Mouse (Mus musculus) embryonic facial prominence, embryonic 11.5 days (tissue): ENCODE results near the gene Rprml. TPM values are rescaled to one million over a fixed set of nuclear protein-coding genes. Genes with fewer than 3 reads are reported as not detected.
"Not testable (repeated sequence)": the region's sequence is repeated elsewhere in the genome, so short reads cannot be mapped to it uniquely, and the experiment has no call there.

Experiments used
- ATAC-seq: fragments of 200-750 bp; cut with Nextera tagmentation; replicated peaks from 2 replicates; pipeline ENCODE4 v1.8.0; 2017; ENCODE audit warnings: low read depth; ENCODE audit not compliant: insufficient number of reproducible peaks, low FRiP score, low TSS enrichment
- DNase-seq: peaks from one replicate; pipeline ENCODE4 v3.0.0-alpha.2; 2015; ENCODE audit warnings: low spot score
- H3K27ac ChIP-seq: fragments of 300-500 bp; sonication (generic); replicated peaks from 2 replicates; pipeline ENCODE4 v1.5.1; 2014; ENCODE audit warnings: mild to moderate bottlenecking, low read depth, low read length, control low read depth
- H3K27me3 ChIP-seq: fragments of 300-500 bp; sonication (generic); 2 replicates; pipeline ENCODE4 v1.6.1; 2014; ENCODE audit warnings: mild to moderate bottlenecking, low read length, moderate library complexity, mixed read lengths; ENCODE audit not compliant: control insufficient read depth, insufficient read depth
- H3K36me3 ChIP-seq: fragments of 300-500 bp; sonication (generic); replicated peaks from 2 replicates; pipeline ENCODE4 v1.6.1; 2014; ENCODE audit warnings: low read depth, mild to moderate bottlenecking, low read length, moderate library complexity, mixed read lengths; ENCODE audit not compliant: control insufficient read depth, insufficient read depth
- H3K4me1 ChIP-seq: fragments of 300-500 bp; sonication (generic); 2 replicates; pipeline ENCODE4 v1.6.1; 2014; ENCODE audit warnings: low read length, mixed read lengths; ENCODE audit not compliant: control insufficient read depth, insufficient read depth
- H3K4me2 ChIP-seq: fragments of 300-500 bp; sonication (generic); 2 replicates; pipeline ENCODE4 v1.6.1; 2014; ENCODE audit warnings: low read depth, mild to moderate bottlenecking, control low read depth, low read length, moderate library complexity
- H3K4me3 ChIP-seq: fragments of 300-500 bp; sonication (generic); 2 replicates; pipeline ENCODE4 v1.5.1; 2014; ENCODE audit warnings: low read depth, low read length, control low read depth
- H3K9ac ChIP-seq: fragments of 300-500 bp; sonication (generic); replicated peaks from 2 replicates; pipeline ENCODE4 v1.6.1; 2014; ENCODE audit warnings: mild to moderate bottlenecking, control low read depth, low read length
- H3K9me3 ChIP-seq: fragments of 300-500 bp; sonication (generic); replicated peaks from 2 replicates; pipeline ENCODE4 v1.6.1; 2016; ENCODE audit warnings: mild to moderate bottlenecking, low read length, inconsistent platforms, mixed read lengths; ENCODE audit not compliant: control insufficient read depth
- WGBS: fragments of 180-500 bp; shearing (Covaris S2); extraction: QIAGEN DNeasy Blood & Tissue Kit; methylation state at CpG from one replicate; pipeline ENCODE4 v1.1.7; 2014; 5-methylcytosine and 5-hydroxymethylcytosine counted together
- polyA plus RNA-seq: library from polyadenylated mRNA; unstranded; fragments of >200 nt; fragmentation: Nextera tagmentation; extraction: Ambion mirVana; gene quantifications from 2 replicates; pipeline ENCODE4 v1.2.1, GENCODE M21; 2014

Rprml gene
- polyA plus RNA-seq, 1 experiment from 2014 or later = 0.35 TPM

- H3K9ac ChIP-seq = no peak overlapping the region; the same call in 1 of the 2 replicates
- no peaks in the 10 kb centered on the region for H3K4me1 ChIP-seq
- no peak for DNase-seq
- ATAC-seq = no peak
- no peak overlapping the region for H3K4me2 ChIP-seq
- no peak overlapping the region for H3K4me3 ChIP-seq
- no peaks in the 10 kb centered on the region for H3K36me3 ChIP-seq
- H3K27ac ChIP-seq = no peak overlapping the region
- no peaks in the 10 kb centered on the region; the same call in 1 of the 2 replicates for H3K27me3 ChIP-seq
- 23% methylated on average over 10 of the region's 10 CpGs for WGBS
- H3K9me3 ChIP-seq = no peaks in the 10 kb centered on the region
Measured at GRCm38 (mm10) chr11:103666181-103666906, 17.0 kb downstream of the Rprml start.

GRCm38 (mm10) chr11:103666907-103667426, 17.6 kb downstream of the Rprml start:
- 59% methylated on average over 13 of the region's 13 CpGs for WGBS
- Histone ChIP-seq H3K9me3 (no peaks in the 10 kb centered on the region), H3K27ac (no peak overlapping the region), H3K4me2 (no peak overlapping the region), H3K4me3 (no peak overlapping the region), H3K27me3 (no peaks in the 10 kb centered on the region; the same call in 1 of the 2 replicates), H3K4me1 (no peaks in the 10 kb centered on the region), H3K36me3 (no peaks in the 10 kb centered on the region), H3K9ac (no peak overlapping the region)
- DNase-seq = no peak
- ATAC-seq = no peak

- Histone ChIP-seq H3K4me3 (no peak overlapping the region), H3K27ac (no peak overlapping the region), H3K9me3 (no peaks in the 10 kb centered on the region), H3K9ac (no peak overlapping the region), H3K4me2 (no peak overlapping the region), H3K4me1 (no peaks in the 10 kb centered on the region), H3K36me3 (peaks cover 4% of the 10 kb centered on the region; the same call in 1 of the 2 replicates), H3K27me3 (no peaks in the 10 kb centered on the region)
- DNase-seq = peak; percentile 82
- no peak for ATAC-seq
- 29% methylated on average over 3 of the region's 3 CpGs for WGBS
Measured at GRCm38 (mm10) chr11:103675556-103675955, 26.2 kb downstream of the Rprml start.

- DNase-seq = peak; percentile 66
- ATAC-seq, H3K9me3 ChIP-seq, H3K4me3 ChIP-seq, H3K27ac ChIP-seq, H3K4me2 ChIP-seq, H3K36me3 ChIP-seq, H3K27me3 ChIP-seq, H3K9ac ChIP-seq, H3K4me1 ChIP-seq: not testable (repeated sequence)
- WGBS = 21% methylated on average over 2 of the region's 2 CpGs
Measured at GRCm38 (mm10) chr11:103677042-103677441, 27.7 kb downstream of the Rprml start.

- no peaks in the 10 kb centered on the region for H3K27me3 ChIP-seq
- no peak for DNase-seq
- WGBS = 87% methylated on average over 11 of the region's 11 CpGs
- no peak overlapping the region for H3K4me3 ChIP-seq
- H3K4me2 ChIP-seq = no peak overlapping the region
- peaks cover 5% of the 10 kb centered on the region for H3K36me3 ChIP-seq
- no peaks in the 10 kb centered on the region for H3K9me3 ChIP-seq
- no peaks in the 10 kb centered on the region for H3K4me1 ChIP-seq
- no peak overlapping the region for H3K27ac ChIP-seq
- ATAC-seq = no peak
- no peak overlapping the region for H3K9ac ChIP-seq
Measured at GRCm38 (mm10) chr11:103683667-103684334, 34.4 kb downstream of the Rprml start.

GRCm38 (mm10) chr11:103685261-103685736, 35.9 kb downstream of the Rprml start:
- no peak for ATAC-seq
- Histone ChIP-seq H3K4me1 (no peaks in the 10 kb centered on the region), H3K4me3 (no peak overlapping the region), H3K36me3 (peaks cover 5% of the 10 kb centered on the region), H3K27ac (no peak overlapping the region), H3K27me3 (no peaks in the 10 kb centered on the region), H3K9me3 (no peaks in the 10 kb centered on the region), H3K4me2 (no peak overlapping the region), H3K9ac (no peak overlapping the region)
- no peak for DNase-seq
- 92% methylated on average over 7 of the region's 7 CpGs for WGBS

- Histone ChIP-seq H3K27me3 (no peaks in the 10 kb centered on the region), H3K4me1 (no peaks in the 10 kb centered on the region), H3K27ac (no peak overlapping the region), H3K4me2 (no peak overlapping the region), H3K9me3 (no peaks in the 10 kb centered on the region), H3K4me3 (no peak overlapping the region), H3K36me3 (peaks cover 5% of the 10 kb centered on the region), H3K9ac (no peak overlapping the region)
- DNase-seq = peak; percentile 14
- no peak for ATAC-seq
- 75% methylated on average over 6 of the region's 6 CpGs for WGBS
Measured at GRCm38 (mm10) chr11:103686706-103687105, 37.3 kb downstream of the Rprml start.
